Mouse (Mus musculus): ENCODE measurements around the gene Vamp5.

Gene Vamp5

GRCm38 (mm10) chr6:72380131-72380770 is at the start of gene Vamp5:
Gene Vamp5 (minus strand): TSS chr6:72380468.
- in situ Hi-C loops (cut with MboI; ENCODE audit: low pct_unique_long_range_greater_than_20kb in 1 of 2, low sequenced_read_pairs in 2 of 2, unreplicated experiment in 1 of 2), result no loop called here

GRCm38 (mm10) chr6:72429061-72429842 is 49.0 kb upstream of the Vamp5 start:
- in situ Hi-C loops (cut with MboI; ENCODE audit: low pct_unique_long_range_greater_than_20kb in 1 of 2, low sequenced_read_pairs in 2 of 2, unreplicated experiment in 1 of 2), result loop anchor here (5.0 to 10.0 kb wide), 3 partner anchors 93 to 406 kb away; partner anchors contain the start of gene Sh2d6 (in 1 of the 2)

- in situ Hi-C loops (cut with MboI; ENCODE audit: low pct_unique_long_range_greater_than_20kb in 1 of 2, low sequenced_read_pairs in 2 of 2, unreplicated experiment in 1 of 2), result loop anchor here (5.0 to 10.0 kb wide), 3 partner anchors 94 to 407 kb away; partner anchors contain the start of gene Sh2d6 (in 1 of the 2)
These were observed 47.8 kb upstream of the Vamp5 start for GRCm38 (mm10) chr6:72428036-72428435.

- in situ Hi-C loops (cut with MboI; ENCODE audit: low pct_unique_long_range_greater_than_20kb in 1 of 2, low sequenced_read_pairs in 2 of 2, unreplicated experiment in 1 of 2), result loop anchor here (5.0 to 10.0 kb wide), 3 partner anchors 97 to 409 kb away; partner anchors contain the start of gene Sh2d6 (in 1 of the 2)
These were observed 45.4 kb upstream of the Vamp5 start for GRCm38 (mm10) chr6:72425646-72426045.

GRCm38 (mm10) chr6:72420901-72421300 is 40.6 kb upstream of the Vamp5 start:
- in situ Hi-C loops (cut with MboI; ENCODE audit: low pct_unique_long_range_greater_than_20kb in 1 of 2, low sequenced_read_pairs in 2 of 2, unreplicated experiment in 1 of 2), result loop anchor here (10.0 to 25.0 kb wide), 2 partner anchors 414 to 416 kb away; no protein-coding TSS in a partner anchor

GRCm38 (mm10) chr6:72419806-72420205 is 39.5 kb upstream of the Vamp5 start:
- in situ Hi-C loops (cut with MboI; ENCODE audit: low pct_unique_long_range_greater_than_20kb in 1 of 2, low sequenced_read_pairs in 2 of 2, unreplicated experiment in 1 of 2), result loop anchor here (10.0 to 25.0 kb wide), 2 partner anchors 415 to 417 kb away; no protein-coding TSS in a partner anchor

- in situ Hi-C loops (cut with MboI; ENCODE audit: low pct_unique_long_range_greater_than_20kb in 1 of 2, low sequenced_read_pairs in 2 of 2, unreplicated experiment in 1 of 2), result loop anchor here in 1 of 2 experiments (25.0 kb wide), 1 partner anchor 419 kb away; no protein-coding TSS in a partner anchor
These were observed 38.0 kb upstream of the Vamp5 start for GRCm38 (mm10) chr6:72418279-72418678.

- in situ Hi-C loops (cut with MboI; ENCODE audit: low pct_unique_long_range_greater_than_20kb in 1 of 2, low sequenced_read_pairs in 2 of 2, unreplicated experiment in 1 of 2), result loop anchor here in 1 of 2 experiments (25.0 kb wide), 1 partner anchor 421 kb away; no protein-coding TSS in a partner anchor
These were observed 35.9 kb upstream of the Vamp5 start for GRCm38 (mm10) chr6:72415964-72416772.

GRCm38 (mm10) chr6:72415181-72415580 is 34.9 kb upstream of the Vamp5 start:
- in situ Hi-C loops (cut with MboI; ENCODE audit: low pct_unique_long_range_greater_than_20kb in 1 of 2, low sequenced_read_pairs in 2 of 2, unreplicated experiment in 1 of 2), result loop anchor here in 1 of 2 experiments (25.0 kb wide), 1 partner anchor 422 kb away; no protein-coding TSS in a partner anchor

- in situ Hi-C loops (cut with MboI; ENCODE audit: low pct_unique_long_range_greater_than_20kb in 1 of 2, low sequenced_read_pairs in 2 of 2, unreplicated experiment in 1 of 2), result loop anchor here in 1 of 2 experiments (25.0 kb wide), 1 partner anchor 423 kb away; no protein-coding TSS in a partner anchor
These were observed 33.9 kb upstream of the Vamp5 start, which contains the start of gene Ggcx for GRCm38 (mm10) chr6:72414076-72414756. Gene Ggcx (plus strand): TSS chr6:72414308.

GRCm38 (mm10) chr6:72410518-72410917 is 30.2 kb upstream of the Vamp5 start:
- in situ Hi-C loops (cut with MboI; ENCODE audit: low pct_unique_long_range_greater_than_20kb in 1 of 2, low sequenced_read_pairs in 2 of 2, unreplicated experiment in 1 of 2), result loop anchor here in 1 of 2 experiments (25.0 kb wide), 1 partner anchor 427 kb away; no protein-coding TSS in a partner anchor

GRCm38 (mm10) chr6:72410003-72410402 is 29.7 kb upstream of the Vamp5 start:
- in situ Hi-C loops (cut with MboI; ENCODE audit: low pct_unique_long_range_greater_than_20kb in 1 of 2, low sequenced_read_pairs in 2 of 2, unreplicated experiment in 1 of 2), result loop anchor here in 1 of 2 experiments (25.0 kb wide), 1 partner anchor 427 kb away; no protein-coding TSS in a partner anchor

GRCm38 (mm10) chr6:72409567-72409966 is 29.3 kb upstream of the Vamp5 start:
- in situ Hi-C loops (cut with MboI; ENCODE audit: low pct_unique_long_range_greater_than_20kb in 1 of 2, low sequenced_read_pairs in 2 of 2, unreplicated experiment in 1 of 2), result loop anchor here (5.0 to 25.0 kb wide), 2 partner anchors 127 to 428 kb away; no protein-coding TSS in a partner anchor

GRCm38 (mm10) chr6:72407119-72407518 is 26.9 kb upstream of the Vamp5 start:
- in situ Hi-C loops (cut with MboI; ENCODE audit: low pct_unique_long_range_greater_than_20kb in 1 of 2, low sequenced_read_pairs in 2 of 2, unreplicated experiment in 1 of 2), result loop anchor here (5.0 to 25.0 kb wide), 2 partner anchors 125 to 430 kb away; no protein-coding TSS in a partner anchor

GRCm38 (mm10) chr6:72405356-72405755 is 25.1 kb upstream of the Vamp5 start:
- in situ Hi-C loops (cut with MboI; ENCODE audit: low pct_unique_long_range_greater_than_20kb in 1 of 2, low sequenced_read_pairs in 2 of 2, unreplicated experiment in 1 of 2), result loop anchor here (5.0 to 25.0 kb wide), 2 partner anchors 123 to 432 kb away; no protein-coding TSS in a partner anchor

GRCm38 (mm10) chr6:72401875-72402274 is 21.6 kb upstream of the Vamp5 start:
- in situ Hi-C loops (cut with MboI; ENCODE audit: low pct_unique_long_range_greater_than_20kb in 1 of 2, low sequenced_read_pairs in 2 of 2, unreplicated experiment in 1 of 2), result loop anchor here in 1 of 2 experiments (25.0 kb wide), 1 partner anchor 435 kb away; no protein-coding TSS in a partner anchor

- in situ Hi-C loops (cut with MboI; ENCODE audit: low pct_unique_long_range_greater_than_20kb in 1 of 2, low sequenced_read_pairs in 2 of 2, unreplicated experiment in 1 of 2), result loop anchor here in 1 of 2 experiments (25.0 kb wide), 1 partner anchor 437 kb away; no protein-coding TSS in a partner anchor
These were observed 19.7 kb upstream of the Vamp5 start for GRCm38 (mm10) chr6:72399967-72400366.

Measured in mouse embryonic stem cell (cell line).